Mouse (Mus musculus) kidney, adult 2 months (tissue): Measurements from ENCODE around the gene Ifrd2. TPM values are rescaled to one million over a fixed set of nuclear protein-coding genes. Genes with fewer than 3 reads are reported as not detected.
A peak's percentile ranks its signal among the peaks of the same experiment; 100 is the strongest.

Experiments
- DNase-seq: peaks from one replicate; pipeline ENCODE4 v3.0.0; 2021
- H3K27ac ChIP-seq: fragments of 200-500 bp; 2 replicates; pipeline ENCODE4 v1.5.1; 2012; ENCODE audit warnings: low read depth, low read length, control low read depth, inconsistent platforms; ENCODE audit not compliant: insufficient read depth
- H3K27me3 ChIP-seq: fragments of 200-500 bp; replicated peaks from 2 replicates; pipeline ENCODE4 v1.6.1; 2012; ENCODE audit warnings: mild to moderate bottlenecking, moderate library complexity, low read length, inconsistent platforms; ENCODE audit not compliant: control insufficient read depth, insufficient read depth
- H3K36me3 ChIP-seq: fragments of 200-500 bp; 2 replicates; pipeline ENCODE4 v1.6.1; 2012; ENCODE audit warnings: mild to moderate bottlenecking, moderate library complexity, low read length, inconsistent platforms; ENCODE audit not compliant: control insufficient read depth, insufficient read depth
- H3K4me1 ChIP-seq: fragments of 200-500 bp; 2 replicates; pipeline ENCODE4 v1.6.1; 2011; ENCODE audit warnings: low read length; ENCODE audit not compliant: control insufficient read depth, insufficient read depth
- H3K4me3 ChIP-seq: fragments of 200-500 bp; 2 replicates; pipeline ENCODE4 v1.5.1; 2011; ENCODE audit warnings: mild to moderate bottlenecking, low read depth, low read length, control low read depth; ENCODE audit not compliant: insufficient read depth
- CTCF ChIP-seq: fragments of 200-500 bp; conservative IDR thresholded peaks from 2 replicates; pipeline ENCODE4 v1.5.1; 2011; ENCODE audit warnings: low read depth, mild to moderate bottlenecking, control low read depth, low read length, moderate library complexity, mixed read lengths; ENCODE audit not compliant: insufficient read depth, insufficient read length
- POLR2A ChIP-seq: fragments of 200-500 bp; IDR thresholded peaks from one replicate; pipeline ENCODE4 v1.6.1; 2011; ENCODE audit warnings: low read depth, low read length, control low read depth
- WGBS: fragments of 180-500 bp; shearing (Covaris S2); methylation state at CpG from one replicate; pipeline ENCODE4 v1.1.7; 2018; 5-methylcytosine and 5-hydroxymethylcytosine counted together
- polyA plus RNA-seq: library from polyadenylated mRNA; depleted of rRNA; stranded (reverse); fragments of >200 nt; gene quantifications from 2 replicates; pipeline ENCODE4 v1.2.3, GENCODE M21; 2012

The Ifrd2 gene
- polyA plus RNA-seq, 1 experiment, result 50.5 TPM

GRCm38 (mm10) chr9:107593101-107593976, 5.9 kb downstream of the Ifrd2 start:
- 76% methylated on average over 11 of the region's 11 CpGs for WGBS
- H3K27me3 ChIP-seq, result no peaks in the 10 kb centered on the region
- H3K4me1 ChIP-seq, result peaks cover 40% of the 10 kb centered on the region
- H3K36me3 ChIP-seq, result no peaks in the 10 kb centered on the region
- peak overlapping the region; percentile 65 for H3K27ac ChIP-seq
- peak; percentile 93 for DNase-seq
- no peak overlapping the region for H3K4me3 ChIP-seq
- TF ChIP-seq CTCF (no peak), POLR2A (no peak)

GRCm38 (mm10) chr9:107594281-107595062, 7.0 kb downstream of the Ifrd2 start:
- H3K27ac ChIP-seq, result peak overlapping the region; percentile 14; the same call in 1 of the 2 replicates
- H3K36me3 ChIP-seq, result no peaks in the 10 kb centered on the region
- no peak overlapping the region for H3K4me3 ChIP-seq
- peak; percentile 63 for DNase-seq
- H3K4me1 ChIP-seq, result peaks cover 38% of the 10 kb centered on the region
- TF ChIP-seq CTCF, result no peak
- TF ChIP-seq POLR2A, result no peak
- WGBS, result 56% methylated on average over 8 of the region's 8 CpGs
- no peaks in the 10 kb centered on the region for H3K27me3 ChIP-seq

GRCm38 (mm10) chr9:107596619-107597569, 9.5 kb downstream of the Ifrd2 start:
- Histone ChIP-seq H3K4me3 (no peak overlapping the region), H3K36me3 (no peaks in the 10 kb centered on the region), H3K27me3 (no peaks in the 10 kb centered on the region), H3K4me1 (peaks cover 29% of the 10 kb centered on the region), H3K27ac (peak overlapping the region; percentile 7; the same call in 1 of the 2 replicates)
- peak; percentile 65 for DNase-seq
- TF ChIP-seq POLR2A (no peak), CTCF (no peak)
- WGBS, result 73% methylated on average over 11 of the region's 11 CpGs

GRCm38 (mm10) chr9:107598385-107598784, 10.9 kb downstream of the Ifrd2 start:
- no peaks in the 10 kb centered on the region for H3K36me3 ChIP-seq
- WGBS, result 49% methylated on average over 5 of the region's 5 CpGs
- H3K27ac ChIP-seq, result peak overlapping the region; percentile 74
- H3K4me3 ChIP-seq, result no peak overlapping the region
- no peak for TF ChIP-seq POLR2A
- TF ChIP-seq CTCF, result no peak
- no peaks in the 10 kb centered on the region for H3K27me3 ChIP-seq
- H3K4me1 ChIP-seq, result peaks cover 31% of the 10 kb centered on the region
- DNase-seq, result peak; percentile 83

GRCm38 (mm10) chr9:107599433-107599832, 12.0 kb downstream of the Ifrd2 start:
- Histone ChIP-seq H3K27me3 (no peaks in the 10 kb centered on the region), H3K4me1 (peaks cover 29% of the 10 kb centered on the region), H3K36me3 (no peaks in the 10 kb centered on the region), H3K4me3 (peak overlapping the region; percentile 3; the same call in 1 of the 2 replicates), H3K27ac (no peak overlapping the region)
- DNase-seq, result peak; percentile 44
- WGBS, result 68% methylated on average over 9 of the region's 9 CpGs
- no peak for TF ChIP-seq POLR2A
- no peak for TF ChIP-seq CTCF

GRCm38 (mm10) chr9:107599842-107600241, 12.4 kb downstream of the Ifrd2 start:
- no peaks in the 10 kb centered on the region for H3K27me3 ChIP-seq

More at GRCm38 (mm10) chr9:107599842-107600241, 12.4 kb downstream of the Ifrd2 start:
- Histone ChIP-seq H3K4me3 (peak overlapping the region; percentile 3; the same call in 1 of the 2 replicates), H3K36me3 (no peaks in the 10 kb centered on the region), H3K27ac (no peak overlapping the region), H3K4me1 (peaks cover 29% of the 10 kb centered on the region)
- TF ChIP-seq CTCF, result no peak
- TF ChIP-seq POLR2A, result no peak
- WGBS, result 65% methylated on average over 14 of the region's 14 CpGs
- DNase-seq, result peak; percentile 63
